8 mouse cellular contexts compared by ENCODE assay signal in the genomic region with DNA sequence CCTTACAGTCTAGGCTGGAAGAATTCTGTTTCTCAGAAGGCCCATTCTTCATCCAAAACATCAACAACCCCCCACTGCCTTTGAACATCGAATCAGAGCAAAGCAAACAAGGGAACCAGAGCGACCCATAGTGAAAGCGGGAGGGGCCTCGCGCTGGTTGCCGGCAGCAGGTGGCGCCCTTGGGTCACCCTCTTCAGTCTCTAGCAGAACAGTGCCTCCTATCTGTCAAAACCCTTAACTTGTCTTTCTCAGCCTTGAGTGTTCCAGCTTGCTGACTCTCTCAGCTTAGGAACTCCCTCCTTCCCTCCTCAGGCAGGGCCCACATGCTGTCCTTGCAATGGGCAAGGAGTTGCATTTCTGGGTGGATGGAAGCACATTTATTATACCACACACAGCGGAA. TPM values are rescaled to one million over a fixed set of nuclear protein-coding genes. Genes with fewer than 3 reads are reported as not detected.
A peak's percentile ranks its signal among the peaks of the same experiment; 100 is the strongest.
DNase-seq lines count a peak whose midpoint lies in the region; ATAC-seq and TF ChIP-seq lines count a peak whose summit lies in the region.

No protein-coding gene starts in this region.

- H3ac ChIP-seq in myocyte (ENCODE audit: control insufficient read depth, insufficient read length): no peak overlapping the region

- peak; percentile 83 to 86 for DNase-seq in B cell, adult 2 months
- peak; percentile 52 to 63 for DNase-seq in adrenal gland, postnatal 4 days (ENCODE audit: low spot score in 2 of 2)
- peak; percentile 75 for DNase-seq in embryonic facial prominence, embryonic 14.5 days (ENCODE audit: low spot score)
- DNase-seq in heart, adult 8-10 months (ENCODE audit: low spot score): peak; percentile 76
- peak; percentile 77 to 89 for DNase-seq in kidney, adult 8-10 months
- peak; percentile 79 to 92 for DNase-seq in spleen, postnatal 4 days (ENCODE audit: low spot score in 2 of 2)

- WGBS in embryonic facial prominence, embryonic 14.5 days: 10% methylated on average over 8 of the region's 8 CpGs
- 10% methylated on average over 8 of the region's 8 CpGs for WGBS in limb, embryonic 12.5 days

- no peak overlapping the region for H3K9ac ChIP-seq in embryonic facial prominence, embryonic 14.5 days (ENCODE audit: low read depth, low read length)
- no peak overlapping the region for H3K9ac ChIP-seq in limb, embryonic 12.5 days (replicated peaks)

- peak overlapping the region; percentile 37 for H3K4me2 ChIP-seq in embryonic facial prominence, embryonic 14.5 days (ENCODE audit: low read depth, low read length)
- peak overlapping the region; percentile 24 for H3K4me2 ChIP-seq in limb, embryonic 12.5 days
- peak overlapping the region; percentile 66 for H3K4me2 ChIP-seq in myocyte (ENCODE audit: low read depth)

- H3K27ac ChIP-seq in embryonic facial prominence, embryonic 14.5 days (replicated peaks; ENCODE audit: low read depth, low read length): 0 out of 2 replicates have a peak overlapping the region, but pooled peaks have one; percentile 11
- H3K27ac ChIP-seq in limb, embryonic 12.5 days: peak overlapping the region; percentile 66; the same call in 1 of the 2 replicates

- H3K79me2 ChIP-seq in myocyte (ENCODE audit: control insufficient read depth, insufficient read depth): no peaks in the 10 kb centered on the region

- ATAC-seq in embryonic facial prominence, embryonic 14.5 days (ENCODE audit: low read depth): peak; percentile 20; the same call in 1 of the 2 replicates
- no peak; the same call in 1 of the 2 replicates for ATAC-seq in limb, embryonic 12.5 days (ENCODE audit: insufficient number of reproducible peaks, insufficient read depth, low FRiP score, low TSS enrichment, low read depth)

- no peak overlapping the region for H3K4me3 ChIP-seq in embryonic facial prominence, embryonic 14.5 days (ENCODE audit: low read depth, low read length)
- no peak overlapping the region for H3K4me3 ChIP-seq in limb, embryonic 12.5 days (replicated peaks)
- no peak overlapping the region for H3K4me3 ChIP-seq in myocyte

- no peaks in the 10 kb centered on the region for H3K9me3 ChIP-seq in embryonic facial prominence, embryonic 14.5 days (ENCODE audit: control insufficient read depth, low read length)
- no peaks in the 10 kb centered on the region for H3K9me3 ChIP-seq in limb, embryonic 12.5 days

- H3K4me1 ChIP-seq in embryonic facial prominence, embryonic 14.5 days (ENCODE audit: control insufficient read depth, insufficient read depth, low read length): no peaks in the 10 kb centered on the region; the same call in 1 of the 2 replicates
- 0 out of 2 replicates have a peak, but pooled peaks cover 3% of the 10 kb centered on the region for H3K4me1 ChIP-seq in limb, embryonic 12.5 days (replicated peaks)

- no peaks in the 10 kb centered on the region for H3K36me3 ChIP-seq in embryonic facial prominence, embryonic 14.5 days (ENCODE audit: control insufficient read depth, insufficient read depth, low read length)
- H3K36me3 ChIP-seq in limb, embryonic 12.5 days: no peaks in the 10 kb centered on the region
- H3K36me3 ChIP-seq in myocyte (ENCODE audit: control insufficient read depth, insufficient read depth): no peaks in the 10 kb centered on the region

- TF ChIP-seq POLR2A in myocyte (IDR thresholded peaks at IDR 0.05; ENCODE audit: insufficient read length, low read depth): no peak

- no peaks in the 10 kb centered on the region for H3K27me3 ChIP-seq in embryonic facial prominence, embryonic 14.5 days (replicated peaks; ENCODE audit: control insufficient read depth, insufficient read depth, low read length)
- no peaks in the 10 kb centered on the region for H3K27me3 ChIP-seq in limb, embryonic 12.5 days
- H3K27me3 ChIP-seq in myocyte (ENCODE audit: control insufficient read depth, insufficient read depth, insufficient read length): no peaks in the 10 kb centered on the region

TF ChIP-seq in myocyte, 11 proteins besides CTCF, POLR2A, EP300 and RAD21:
- TF ChIP-seq E2F4 (IDR thresholded peaks at IDR 0.05; ENCODE audit: insufficient read depth) (no peak), POLR2AphosphoS2 (IDR thresholded peaks at IDR 0.05; ENCODE audit: insufficient read length, low read depth) (no peak), SRF (IDR thresholded peaks at IDR 0.05; ENCODE audit: control insufficient read depth, insufficient read length, low read depth) (peak; percentile 20), CEBPB (IDR thresholded peaks at IDR 0.05; ENCODE audit: insufficient read depth, poor library complexity, severe bottlenecking) (no peak), TCF3 (IDR thresholded peaks at IDR 0.05; ENCODE audit: insufficient read length, low read depth) (no peak), MYOG (IDR thresholded peaks at IDR 0.05; ENCODE audit: control insufficient read depth in 1 of 3, insufficient read depth in 1 of 3, insufficient read length in 2 of 3, low read depth in 2 of 3) (no peak), TCF12 (IDR thresholded peaks at IDR 0.05; ENCODE audit: insufficient read depth, poor library complexity, severe bottlenecking) (no peak), MYOD1 (IDR thresholded peaks at IDR 0.05; ENCODE audit: control insufficient read depth in 1 of 3, insufficient read length in 2 of 3, low read depth in 2 of 3) (peak in 1 of 3 experiments; percentile 11), MAX (IDR thresholded peaks at IDR 0.05; ENCODE audit: low read depth) (no peak), USF1 (IDR thresholded peaks at IDR 0.05; ENCODE audit: low read depth) (no peak), REST (IDR thresholded peaks at IDR 0.05; ENCODE audit: insufficient read depth, insufficient read length) (no peak)

RNA-seq across cellular contexts. Expression of a gene that starts 53.9 kb away (rescaled TPM):
- 1 to 10 TPM in 1 of 2 experiments, under 1 TPM in 1; 0.68 to 1.3 TPM for total RNA-seq in adrenal gland, postnatal 4 days (2021)
- 4.1 and 4.3 TPM in 2 replicates for polyA plus RNA-seq in embryonic facial prominence, embryonic 14.5 days (2014; fragmentation: Nextera tagmentation; extraction: Ambion mirVana)
- under 1 TPM; 0.44 to 0.62 (median 0.53) TPM for total RNA-seq in heart, adult 8-10 months (2022)
- not detected in 2 replicates for polyA plus RNA-seq in limb, embryonic 12.5 days (2016; fragmentation: Nextera tagmentation; extraction: Ambion mirVana)
- polyA plus RNA-seq in myocyte (2012; fragmentation: generic; extraction: Trizol): 0.04 TPM
